Mouse (Mus musculus): ENCODE measurements at regions not wholly inside any gene's neighbourhood (a gene's known extent, or its start where the extent isn't known, plus 50 kb on each side); places are given as distances from the start of the nearest gene placed in this dataset.

- Histone ChIP-seq H3K4me2 (replicated peaks) (no peak overlapping the region), H3K9ac (replicated peaks) (no peak overlapping the region; the same call in 1 of the 2 replicates), H3K9me3 (no peaks in the 10 kb centered on the region), H3K27ac (peak overlapping the region; percentile 78), H3K4me3 (replicated peaks) (no peak overlapping the region), H3K4me1 (replicated peaks) (peaks cover 41% of the 10 kb centered on the region), H3K27me3 (peaks cover 11% of the 10 kb centered on the region; the same call in 1 of the 2 replicates), H3K36me3 (no peaks in the 10 kb centered on the region)
- ATAC-seq = peak; percentile 51
- WGBS = 16% methylated on average over 14 of the region's 14 CpGs
Measured at GRCm38 (mm10) chr2:92845061-92845769, 69.7 kb upstream of the Syt13 start.

DNA sequence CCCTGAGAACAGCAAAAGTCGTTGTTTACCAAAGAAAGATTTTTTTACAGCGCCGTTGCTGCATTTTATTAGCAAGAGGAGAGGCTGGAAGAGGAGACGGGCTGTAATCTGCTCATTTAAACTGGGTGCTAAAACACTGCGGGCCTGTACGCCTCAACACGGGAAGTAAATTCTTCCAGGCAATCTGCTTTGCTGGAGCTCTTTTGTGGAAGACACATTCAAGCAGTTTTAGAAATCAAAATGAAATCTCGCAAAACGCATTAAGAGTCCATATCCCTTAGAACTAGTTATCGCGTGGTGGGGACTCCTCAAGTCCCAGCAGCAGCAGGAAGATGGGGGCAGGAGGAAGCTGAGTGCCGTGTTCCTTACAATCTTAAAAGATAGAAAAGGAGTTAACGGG lies 65.9 kb upstream of the Syt13 start:
- Histone ChIP-seq H3K9me3 (no peaks in the 10 kb centered on the region), H3K9ac (replicated peaks) (no peak overlapping the region), H3K4me2 (replicated peaks) (no peak overlapping the region), H3K36me3 (no peaks in the 10 kb centered on the region), H3K4me3 (replicated peaks) (no peak overlapping the region), H3K27ac (peak overlapping the region; percentile 52), H3K27me3 (peaks cover 7% of the 10 kb centered on the region; the same call in 1 of the 2 replicates), H3K4me1 (replicated peaks) (peaks cover 49% of the 10 kb centered on the region)
- no peak for ATAC-seq
- 47% methylated on average over 13 of the region's 13 CpGs for WGBS

- no peak for ATAC-seq
- 37% methylated on average over 5 of the region's 5 CpGs for WGBS
- H3K4me1 ChIP-seq (replicated peaks) = peaks cover 28% of the 10 kb centered on the region
Measured at GRCm38 (mm10) chr2:92851336-92851735, 63.6 kb upstream of the Syt13 start.

DNA sequence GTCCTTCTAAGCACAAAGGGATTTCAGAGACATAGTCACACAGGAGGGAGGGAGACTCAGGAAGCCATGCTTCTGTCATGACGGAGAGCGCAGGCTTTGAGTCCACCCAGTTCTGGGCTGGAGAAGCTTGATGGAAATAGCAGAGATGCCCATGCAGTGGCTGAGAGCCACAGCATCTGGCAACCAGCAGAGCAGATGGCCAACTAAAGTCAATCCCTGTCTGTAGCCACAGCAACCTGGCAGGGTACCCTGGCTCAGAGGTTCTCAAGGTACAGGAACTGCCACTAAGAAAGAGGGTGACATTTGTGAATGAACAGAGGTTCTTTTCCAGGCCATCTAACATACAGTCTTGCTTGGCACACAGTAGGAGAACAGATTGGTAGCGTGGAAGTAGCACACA lies 61.7 kb upstream of the Syt13 start:
- Histone ChIP-seq H3K4me2 (replicated peaks) (no peak overlapping the region), H3K27me3 (no peaks in the 10 kb centered on the region), H3K4me3 (replicated peaks) (no peak overlapping the region), H3K27ac (no peak overlapping the region), H3K9me3 (no peaks in the 10 kb centered on the region), H3K9ac (replicated peaks) (no peak overlapping the region), H3K36me3 (no peaks in the 10 kb centered on the region), H3K4me1 (replicated peaks) (peaks cover 38% of the 10 kb centered on the region)
- 85% methylated on average over 3 of the region's 3 CpGs for WGBS
- ATAC-seq = no peak

More at GRCm38 (mm10) chr2:92851336-92851735, 63.6 kb upstream of the Syt13 start:
- Histone ChIP-seq H3K4me3 (replicated peaks) (no peak overlapping the region), H3K9ac (replicated peaks) (no peak overlapping the region), H3K27ac (no peak overlapping the region), H3K4me2 (replicated peaks) (no peak overlapping the region), H3K27me3 (no peaks in the 10 kb centered on the region), H3K36me3 (no peaks in the 10 kb centered on the region), H3K9me3 (no peaks in the 10 kb centered on the region)

- no peaks in the 10 kb centered on the region for H3K9me3 ChIP-seq
- H3K9ac ChIP-seq (replicated peaks) = no peak overlapping the region
- ATAC-seq = no peak
- H3K4me2 ChIP-seq (replicated peaks) = no peak overlapping the region
- H3K4me1 ChIP-seq (replicated peaks) = peaks cover 28% of the 10 kb centered on the region
- no peak overlapping the region for H3K4me3 ChIP-seq (replicated peaks)
- H3K36me3 ChIP-seq = no peaks in the 10 kb centered on the region
- 56% methylated on average over 4 of the region's 4 CpGs for WGBS
- no peaks in the 10 kb centered on the region for H3K27me3 ChIP-seq
- H3K27ac ChIP-seq = no peak overlapping the region
Measured at GRCm38 (mm10) chr2:92854331-92854730, 60.6 kb upstream of the Syt13 start.

DNA sequence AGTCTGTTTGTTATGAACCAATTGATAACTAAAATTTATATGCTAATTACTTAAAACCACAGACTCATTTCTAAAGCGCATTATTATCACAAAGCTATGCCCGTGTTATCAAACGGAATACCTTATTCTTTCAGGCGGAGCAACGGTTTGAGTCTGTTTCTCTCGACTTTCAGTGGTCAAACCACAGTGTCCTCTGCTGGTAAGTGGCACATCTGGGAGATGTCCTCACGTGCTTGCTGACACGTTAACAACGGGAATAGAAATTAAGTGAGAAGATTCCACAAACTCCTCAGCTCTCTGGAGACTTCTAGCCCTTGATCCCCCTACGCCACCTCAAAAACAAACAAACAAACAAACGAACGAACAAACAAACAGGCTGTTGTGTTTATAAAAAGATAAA lies 58.9 kb upstream of the Syt13 start:
- 73% methylated on average over 12 of the region's 12 CpGs for WGBS

GRCm38 (mm10) chr2:92860502-92861197 lies 54.2 kb upstream of the Syt13 start:
- no peak for ATAC-seq
- WGBS = 83% methylated on average over 8 of the region's 8 CpGs

More for the DNA sequence above, 58.9 kb upstream of the Syt13 start:
- Histone ChIP-seq H3K27ac (no peak overlapping the region), H3K36me3 (no peaks in the 10 kb centered on the region), H3K4me1 (replicated peaks) (peaks cover 16% of the 10 kb centered on the region), H3K27me3 (no peaks in the 10 kb centered on the region), H3K4me2 (replicated peaks) (no peak overlapping the region), H3K4me3 (replicated peaks) (no peak overlapping the region), H3K9ac (replicated peaks) (no peak overlapping the region), H3K9me3 (no peaks in the 10 kb centered on the region)
- no peak for ATAC-seq

More at GRCm38 (mm10) chr2:92860502-92861197, 54.2 kb upstream of the Syt13 start:
- Histone ChIP-seq H3K4me2 (replicated peaks) (no peak overlapping the region), H3K9me3 (0 out of 2 replicates have a peak, but pooled peaks cover 5% of the 10 kb centered on the region), H3K9ac (replicated peaks) (no peak overlapping the region), H3K27ac (no peak overlapping the region), H3K4me3 (replicated peaks) (no peak overlapping the region), H3K27me3 (no peaks in the 10 kb centered on the region), H3K4me1 (replicated peaks) (peaks cover 10% of the 10 kb centered on the region; the same call in 1 of the 2 replicates), H3K36me3 (no peaks in the 10 kb centered on the region)

All from midbrain, embryonic 13.5 days (tissue).